Mouse (Mus musculus) frontal cortex, postnatal 25 days (tissue): ENCODE data around the gene Oit1.

Source experiments
- DNase-seq, 2 experiments: peaks; one replicate each; pipeline ENCODE4 v3.0.0; 2022; ENCODE audit warnings: low spot score in 2 of 2

Gene Oit1

DNA sequence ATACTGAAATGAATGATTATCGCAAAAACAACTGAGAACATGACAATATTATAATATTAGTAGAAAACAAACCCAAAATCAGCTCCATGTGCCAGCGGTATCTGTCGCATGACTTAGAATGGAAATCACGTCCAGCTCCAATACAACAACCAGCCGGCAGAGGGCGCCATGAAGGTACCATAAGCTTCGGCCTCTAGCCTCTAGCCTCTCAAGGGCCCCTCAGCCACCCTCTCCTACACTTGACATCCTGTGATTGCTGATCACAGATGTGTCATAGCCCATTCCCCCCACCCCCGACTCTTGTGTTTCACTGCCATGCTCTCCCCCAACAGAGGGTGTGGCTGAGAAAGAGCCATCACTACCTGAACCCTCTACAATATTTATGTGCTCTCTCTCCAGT is 78.3 kb downstream of the Oit1 start:
- DNase-seq = peak in 1 of 2 experiments; percentile 31
